Comparison of ENCODE assay signal across 12 mouse cellular contexts in the genomic region with DNA sequence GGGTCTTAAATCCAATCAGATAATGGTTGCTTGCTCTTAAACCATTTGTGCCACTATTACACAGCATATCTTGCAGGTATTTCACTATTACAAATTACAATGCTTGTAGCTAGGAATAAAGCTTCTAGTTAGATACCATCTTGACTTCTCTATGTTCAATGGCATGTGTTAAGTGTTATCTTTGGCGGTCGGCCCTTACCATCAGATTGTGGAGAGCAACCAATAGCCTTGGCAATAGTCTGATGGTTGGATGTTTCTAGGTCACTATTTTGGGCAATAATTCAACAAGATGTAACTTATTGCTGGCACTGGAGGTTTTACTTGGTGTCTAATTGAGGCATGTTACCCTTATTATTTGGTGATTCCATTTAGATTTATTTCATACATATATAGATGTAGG.
"Had no signal": no experiment of that assay in that cellular context is flagged by ENCODE, and none has a peak within 500 bp of the region (broad histone marks: within the 10 kb centered on the region; RNA-seq: fewer than 3 reads in every experiment).

No protein-coding gene starts in this region.

- H3K27ac ChIP-seq: limb, embryonic 13.5 days; liver, embryonic 12.5 days; macrophage; midbrain, embryonic 15.5 days; neural tube, embryonic 12.5 days; stomach, postnatal 0 days had no signal

- H3K4me1 ChIP-seq: limb, embryonic 13.5 days; liver, embryonic 12.5 days; midbrain, embryonic 15.5 days; neural tube, embryonic 12.5 days had no signal

- H3K36me3 ChIP-seq: midbrain, embryonic 15.5 days had no signal

- H3K4me3 ChIP-seq: limb, embryonic 13.5 days; liver, embryonic 12.5 days; megakaryocyte, embryonic 14.5 days; midbrain, embryonic 15.5 days; neural tube, embryonic 12.5 days had no signal

- H3K9me3 ChIP-seq: limb, embryonic 13.5 days; liver, embryonic 12.5 days; megakaryocyte, embryonic 14.5 days; midbrain, embryonic 15.5 days; neural tube, embryonic 12.5 days had no signal

- H3K27me3 ChIP-seq: limb, embryonic 13.5 days; liver, embryonic 12.5 days; megakaryocyte, embryonic 14.5 days; midbrain, embryonic 15.5 days; neural tube, embryonic 12.5 days had no signal

- DNase-seq: kidney, postnatal 10 days; left cerebral cortex, postnatal 4 days; lung, embryonic 14.5 days; lung, postnatal 14 days; thymus, postnatal 4 days had no signal
